Mouse (Mus musculus): Measurements from ENCODE around the gene Nat8f4.
"Not testable (repeated sequence)": the region's sequence is repeated elsewhere in the genome, so short reads cannot be mapped to it uniquely, and the experiment has no call there.

Gene Nat8f4

GRCm38 (mm10) chr6:85898596-85899475, 5.8 kb downstream of the Nat8f4 start:
- not testable (repeated sequence) for DNase-seq (ENCODE audit: low spot score)

DNA sequence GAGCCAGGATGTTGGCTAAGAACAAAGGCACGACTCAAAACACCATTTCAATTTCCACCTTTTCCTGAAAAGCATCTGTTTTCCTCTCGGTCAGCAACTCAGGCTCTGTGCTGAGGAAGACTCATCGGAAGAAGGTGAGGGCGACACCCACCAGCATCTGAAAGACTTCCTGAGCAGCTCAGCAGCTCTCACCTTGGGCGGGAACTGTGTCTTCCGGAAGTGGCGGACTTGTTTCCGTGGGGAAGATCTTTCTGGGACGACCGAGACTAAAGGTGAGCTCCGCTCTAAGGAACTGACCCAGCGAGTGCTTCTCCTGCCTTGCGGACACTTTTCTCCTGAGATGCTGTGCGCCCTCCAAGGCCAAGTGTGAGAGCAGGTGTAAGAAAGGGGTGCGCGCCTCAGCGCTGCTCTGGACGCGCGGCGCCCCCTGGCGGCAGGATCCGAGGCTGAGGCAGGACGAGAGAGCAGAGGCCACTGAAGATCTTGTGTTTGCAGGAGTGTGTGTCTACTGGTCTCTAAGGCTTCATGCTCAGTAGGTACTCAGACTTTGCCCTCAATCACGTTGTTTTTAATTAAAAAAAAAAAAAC, 9.5 kb downstream of the Nat8f4 start:
- DNase-seq (ENCODE audit: low spot score) = not testable (repeated sequence)

GRCm38 (mm10) chr6:85888961-85889360, 15.7 kb downstream of the Nat8f4 start:
- DNase-seq (ENCODE audit: low spot score) = no peak

GRCm38 (mm10) chr6:85884311-85884710, 20.4 kb downstream of the Nat8f4 start:
- no peak for DNase-seq (ENCODE audit: low spot score)

DNA sequence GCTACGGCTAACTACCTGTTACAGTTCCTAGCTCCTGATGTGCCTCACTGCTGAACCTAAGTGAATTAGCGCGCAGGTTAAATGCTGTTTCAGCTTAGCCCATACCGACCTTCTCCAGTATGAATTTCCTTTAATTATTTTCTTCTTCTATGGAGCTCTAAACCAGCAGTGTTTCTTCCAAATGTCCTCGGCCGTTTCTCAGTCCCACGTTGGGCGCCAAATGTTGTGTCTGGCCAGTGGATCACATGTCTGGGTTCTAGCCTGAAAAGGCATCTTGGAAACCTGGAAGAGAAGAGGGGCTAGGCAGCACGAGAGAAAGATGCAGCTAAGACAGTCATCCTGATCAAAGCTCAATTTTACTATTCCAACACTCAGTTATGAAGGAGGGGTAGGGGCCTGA, 21.4 kb downstream of the Nat8f4 start:
- DNase-seq (ENCODE audit: low spot score) = not testable (repeated sequence)

- not testable (repeated sequence) for DNase-seq (ENCODE audit: low spot score)
Measured at GRCm38 (mm10) chr6:85869006-85869405, 35.7 kb downstream of the Nat8f4 start, which contains the start of gene Nat8f2. Gene Nat8f2, minus strand, starts transcription at chr6:85869158.

DNA sequence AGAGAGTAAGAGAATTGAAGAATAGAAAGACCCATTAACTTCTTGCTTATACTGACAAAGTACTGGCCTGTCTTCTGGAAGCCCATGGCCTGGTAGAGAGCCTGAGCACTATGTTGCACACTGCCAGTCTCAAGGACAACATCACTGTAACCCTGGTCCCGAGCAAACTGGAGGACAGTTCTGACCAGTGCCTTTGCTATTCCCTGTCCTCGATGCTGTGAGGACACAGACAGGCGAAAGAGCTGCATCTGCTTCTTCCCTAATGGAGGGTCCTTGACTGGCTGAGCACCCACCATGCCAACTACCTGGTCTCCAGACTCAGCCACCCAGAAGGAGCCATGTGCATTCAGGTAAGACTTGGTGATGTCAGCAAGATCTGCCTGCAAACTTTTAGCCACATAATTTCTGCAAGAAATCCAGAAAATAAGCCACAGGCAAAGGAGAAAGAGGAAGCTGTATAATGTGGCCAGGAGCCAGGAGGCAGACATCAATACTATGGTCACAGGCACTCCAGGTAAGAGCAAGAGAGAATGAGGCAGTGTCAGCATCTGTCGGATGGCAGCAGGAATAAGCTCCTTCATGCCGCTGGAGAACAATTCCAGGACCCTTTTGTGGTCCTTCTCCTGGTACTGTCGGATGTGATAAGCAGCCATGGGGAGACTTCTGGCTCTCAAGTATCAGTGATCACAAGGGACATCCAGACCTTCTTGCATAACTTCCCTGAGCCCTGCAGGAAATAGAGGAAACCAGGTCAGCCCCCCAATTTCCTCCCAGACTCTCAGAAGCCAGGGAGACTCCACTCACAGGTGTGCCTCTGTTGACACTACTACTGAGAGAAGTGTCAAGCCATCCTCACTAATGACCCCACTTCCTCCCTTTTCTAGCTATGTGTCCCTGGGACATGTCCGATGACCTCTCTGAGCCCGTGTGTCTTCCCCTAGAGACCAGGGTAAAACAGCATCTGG, 36.7 kb downstream of the Nat8f4 start:
- no peak for DNase-seq (ENCODE audit: low spot score)

GRCm38 (mm10) chr6:85866995-85867394, 37.7 kb downstream of the Nat8f4 start:
- not testable (repeated sequence) for DNase-seq (ENCODE audit: low spot score)

GRCm38 (mm10) chr6:85866166-85866565, 38.5 kb downstream of the Nat8f4 start:
- not testable (repeated sequence) for DNase-seq (ENCODE audit: low spot score)

- DNase-seq (ENCODE audit: low spot score) = not testable (repeated sequence)
Measured at GRCm38 (mm10) chr6:85864900-85865639, 39.6 kb downstream of the Nat8f4 start.

DNA sequence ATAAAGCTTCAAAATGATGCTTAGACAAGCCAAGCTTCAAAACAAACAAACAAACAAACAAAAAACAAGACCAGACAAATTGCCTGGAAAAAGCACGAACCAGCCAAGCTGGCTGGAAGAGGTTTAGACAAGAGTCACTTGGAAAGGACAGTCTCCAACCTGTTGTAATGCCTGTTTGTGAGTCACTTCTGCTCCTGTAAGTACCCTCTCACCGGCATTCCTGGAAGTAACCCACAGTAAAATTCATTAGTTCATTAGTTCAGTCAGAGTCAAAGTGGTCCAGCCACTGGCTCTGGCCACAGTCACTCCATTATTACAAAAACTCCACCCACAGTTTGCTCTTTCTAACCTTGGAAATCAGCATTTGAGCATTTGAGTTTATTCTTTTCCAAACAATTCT, 40.8 kb downstream of the Nat8f4 start:
- no peak for DNase-seq (ENCODE audit: low spot score)

DNA sequence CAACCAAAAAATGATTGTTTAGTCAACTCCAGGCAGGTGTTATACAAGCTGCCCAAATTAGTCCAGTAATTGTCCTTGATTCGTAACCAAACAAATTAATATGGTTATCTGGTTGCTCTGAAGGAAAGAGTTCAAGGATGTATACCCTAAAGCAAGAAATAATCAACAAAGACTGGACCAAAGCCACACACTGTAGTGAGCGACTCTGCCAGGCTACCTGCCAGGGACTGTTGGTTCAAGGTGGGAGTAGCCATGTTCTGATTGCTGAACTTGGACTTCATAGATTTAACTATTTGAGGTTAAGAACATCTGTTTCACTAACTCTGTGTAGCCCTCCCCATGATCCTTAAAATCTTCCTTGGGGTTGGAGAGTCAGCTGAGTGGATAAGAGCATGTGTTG, 41.5 kb downstream of the Nat8f4 start:
- DNase-seq (ENCODE audit: low spot score) = no peak

DNA sequence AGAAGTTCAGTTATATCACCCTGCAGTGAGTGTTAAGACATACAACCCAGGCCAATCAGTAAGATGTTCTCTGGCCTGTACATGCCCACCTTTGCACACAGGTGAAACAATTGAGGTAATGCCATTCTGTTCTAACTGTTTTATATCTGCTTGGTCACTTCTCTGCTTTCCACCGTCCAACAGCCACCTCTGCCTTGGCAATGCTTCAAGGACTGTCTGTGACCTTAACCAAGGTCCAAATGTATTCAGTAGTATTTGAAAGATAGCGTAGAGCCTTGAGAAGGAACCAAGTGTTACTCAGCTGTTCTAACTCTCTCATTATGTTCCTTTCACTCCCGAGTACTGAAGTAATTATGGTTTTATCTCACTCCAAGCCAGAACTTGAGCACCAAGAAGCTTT, 42.1 kb downstream of the Nat8f4 start:
- DNase-seq (ENCODE audit: low spot score) = no peak

GRCm38 (mm10) chr6:85861247-85861646, 43.4 kb downstream of the Nat8f4 start:
- no peak for DNase-seq (ENCODE audit: low spot score)

- DNase-seq (ENCODE audit: low spot score) = no peak
Measured at GRCm38 (mm10) chr6:85856194-85856678, 48.4 kb downstream of the Nat8f4 start.

DNA sequence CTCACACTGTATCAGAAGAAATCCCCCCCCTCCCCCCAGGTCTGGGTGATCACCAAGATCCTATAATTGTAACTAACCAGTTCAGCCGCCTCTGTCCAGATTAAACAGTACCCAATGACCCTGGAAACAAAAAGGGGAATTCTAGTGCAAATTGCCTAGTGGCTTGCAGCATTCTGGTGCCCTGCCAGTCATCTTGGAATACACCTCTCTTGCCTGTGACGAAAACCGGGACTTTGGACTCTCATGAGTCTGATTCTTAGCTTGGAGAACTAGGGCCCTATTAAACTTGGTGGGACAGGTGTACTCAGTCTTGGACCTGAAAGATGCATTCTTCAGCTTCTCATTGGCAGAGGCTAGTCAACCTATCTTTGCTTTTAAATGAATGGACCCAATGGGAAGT, 51.2 kb downstream of the Nat8f4 start:
- no peak for DNase-seq (ENCODE audit: low spot score)

DNA sequence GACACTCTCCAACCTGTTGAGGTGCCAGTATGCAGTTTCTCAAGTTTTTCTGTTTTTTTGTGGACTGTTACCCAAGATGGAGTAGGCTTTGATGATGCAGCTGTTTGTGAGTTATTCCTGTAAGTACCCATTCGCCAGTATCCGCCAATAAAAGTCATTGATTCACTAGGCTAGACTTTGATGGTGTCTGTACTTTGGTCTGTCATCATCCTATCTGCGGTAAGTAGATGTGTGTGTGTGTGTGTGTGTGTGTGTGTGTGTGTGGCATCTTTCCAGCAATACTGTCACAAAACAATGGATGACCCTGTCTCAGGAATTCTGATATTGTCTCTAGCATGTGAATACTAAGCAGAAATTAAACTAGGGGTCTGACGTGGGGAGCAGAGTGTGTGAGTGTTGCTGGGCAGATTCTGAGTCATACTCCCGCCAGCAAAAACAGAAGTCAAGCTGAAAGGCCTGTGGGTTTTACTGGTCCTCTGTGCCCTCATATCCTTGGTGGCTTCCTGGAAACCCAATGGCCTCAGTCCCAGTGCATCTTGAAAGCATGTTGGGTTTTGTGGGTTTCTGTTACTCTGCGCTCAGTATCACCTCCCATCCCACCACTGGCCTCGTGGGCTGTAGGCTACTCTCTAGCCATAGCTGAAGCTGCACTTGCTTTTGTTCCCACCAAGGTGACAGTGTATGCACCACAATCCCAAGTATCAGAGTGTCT, 53.5 kb downstream of the Nat8f4 start:
- DNase-seq (ENCODE audit: low spot score) = no peak

DNA sequence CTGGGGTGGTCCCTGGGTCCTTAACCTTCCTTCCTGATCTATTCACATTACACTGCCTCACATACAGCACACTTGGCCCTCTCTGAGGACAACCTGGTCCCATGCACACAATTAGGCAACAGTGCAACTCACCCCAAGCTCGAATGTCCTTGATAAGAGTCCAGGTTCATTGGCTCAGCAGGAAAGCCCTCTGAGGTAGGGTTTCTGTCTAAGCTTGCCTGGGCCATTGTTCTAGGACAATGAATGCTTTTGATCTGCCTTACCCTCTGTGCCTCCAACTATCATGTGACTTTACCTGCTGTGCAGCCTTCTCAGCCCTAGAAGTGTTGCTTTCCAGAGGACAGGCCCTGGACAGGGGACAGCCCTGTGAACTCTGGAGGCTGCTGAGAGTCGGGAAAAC, 55.4 kb downstream of the Nat8f4 start:
- no peak for DNase-seq (ENCODE audit: low spot score)

Data from urinary bladder, postnatal 10 days (tissue).